Mouse (Mus musculus) heart, adult 2 months (tissue): Measurements from ENCODE around the gene C2cd5. TPM values are rescaled to one million over a fixed set of nuclear protein-coding genes. Genes with fewer than 3 reads are reported as not detected.
A peak's percentile ranks its signal among the peaks of the same experiment; 100 is the strongest.

Experiments
- DNase-seq, 2 experiments: peaks; one replicate each; pipeline ENCODE4 v3.0.0; 2021
- H3K27ac ChIP-seq: fragments of 200-600 bp; 2 replicates; pipeline ENCODE4 v1.8.1; 2022
- H3K27me3 ChIP-seq: fragments of 200-500 bp; 2 replicates; pipeline ENCODE4 v1.6.1; 2012; ENCODE audit warnings: mild to moderate bottlenecking, low read length, inconsistent platforms, mixed read lengths; ENCODE audit not compliant: control insufficient read depth, insufficient read depth
- H3K36me3 ChIP-seq: fragments of 200-500 bp; 2 replicates; pipeline ENCODE4 v1.6.1; 2012; ENCODE audit warnings: low read length, inconsistent platforms; ENCODE audit not compliant: control insufficient read depth, insufficient read depth
- H3K4me1 ChIP-seq: fragments of 200-500 bp; 2 replicates; pipeline ENCODE4 v1.6.1; 2011; ENCODE audit warnings: low read length; ENCODE audit not compliant: control insufficient read depth, insufficient read depth
- H3K4me3 ChIP-seq: fragments of 200-600 bp; 2 replicates; pipeline ENCODE4 v1.8.1; 2022
- H3K79me2 ChIP-seq: fragments of 200-500 bp; replicated peaks from 2 replicates; pipeline ENCODE4 v1.6.1; 2012; ENCODE audit warnings: mild to moderate bottlenecking, inconsistent platforms, low read length, moderate library complexity, mixed read lengths; ENCODE audit not compliant: control insufficient read depth, insufficient read depth
- H3K9ac ChIP-seq: fragments of 200-500 bp; 2 replicates; pipeline ENCODE4 v1.6.1; 2012; ENCODE audit warnings: low read depth, mild to moderate bottlenecking, control low read depth, inconsistent platforms, low read length, mixed read lengths
- CTCF ChIP-seq: fragments of 200-600 bp; IDR thresholded peaks from 2 replicates; pipeline ENCODE4 v1.8.1; 2022; ENCODE audit warnings: antibody characterized with exemption, mild to moderate bottlenecking, moderate library complexity
- EP300 ChIP-seq: fragments of 200-500 bp; IDR thresholded peaks from 2 replicates; pipeline ENCODE4 v1.6.1; 2011; ENCODE audit warnings: low read depth, low read length, control low read depth; ENCODE audit not compliant: insufficient read depth
- POLR2A ChIP-seq: fragments of 200-500 bp; IDR thresholded peaks from 2 replicates; pipeline ENCODE4 v1.6.1; 2011; ENCODE audit warnings: mild to moderate bottlenecking, low read depth, low read length, control low read depth; ENCODE audit not compliant: insufficient read depth
- WGBS: fragments of 180-500 bp; shearing (Covaris S2); methylation state at CpG from one replicate; pipeline ENCODE4 v1.1.7; 2018; 5-methylcytosine and 5-hydroxymethylcytosine counted together
- intact Hi-C: fragments of 180-260 bp; cut with DNase I; formaldehyde crosslinking; loops from one replicate; pipeline ENCODE4 v1.15.1; 2025
- polyA plus RNA-seq: library from polyadenylated mRNA; depleted of rRNA; stranded (reverse); fragments of >200 nt; gene quantifications from 2 replicates; pipeline ENCODE4 v1.2.3, GENCODE M21; 2012
- total RNA-seq, 2 experiments: library from RNA; stranded (reverse); gene quantifications; 2 replicates each; pipeline ENCODE4 v1.2.3; 2021

The C2cd5 gene
- total and polyA plus RNA-seq, 3 experiments, result 8.6 to 10.7 (median 9.9) TPM

DNA sequence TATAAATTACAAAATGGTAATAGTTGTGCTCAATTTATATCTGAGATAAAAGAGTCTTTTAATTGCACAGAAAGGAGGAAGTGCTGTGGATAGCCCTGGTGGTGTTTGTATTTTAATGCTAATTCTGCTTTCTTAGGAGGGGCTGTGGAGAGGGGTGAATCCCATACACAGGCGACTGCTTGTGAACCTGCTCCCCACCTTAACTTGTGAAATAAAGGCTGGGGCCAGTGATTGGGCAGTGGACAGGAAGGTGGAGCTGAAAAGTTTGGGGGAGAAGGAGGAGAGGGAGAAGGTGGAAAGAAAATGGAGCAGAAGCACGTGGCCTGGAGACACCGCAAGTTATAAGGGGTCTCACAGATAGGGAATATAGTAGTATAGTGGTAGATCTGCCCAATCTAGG is 103.1 kb downstream of the C2cd5 start:
- no peak for DNase-seq
- H3K79me2 ChIP-seq, result no peaks in the 10 kb centered on the region
- H3K4me1 ChIP-seq, result peaks cover 1% of the 10 kb centered on the region; the same call in 1 of the 2 replicates
- no peaks in the 10 kb centered on the region for H3K36me3 ChIP-seq
- no peaks in the 10 kb centered on the region for H3K27me3 ChIP-seq
- 87% methylated on average over 3 of the region's 3 CpGs for WGBS
- H3K4me3 ChIP-seq, result no peak overlapping the region
- no peak overlapping the region for H3K9ac ChIP-seq
- H3K27ac ChIP-seq, result no peak overlapping the region
- intact Hi-C loops, result no loop called here
- no peak for TF ChIP-seq POLR2A
- TF ChIP-seq EP300, result no peak
- TF ChIP-seq CTCF, result no peak

DNA sequence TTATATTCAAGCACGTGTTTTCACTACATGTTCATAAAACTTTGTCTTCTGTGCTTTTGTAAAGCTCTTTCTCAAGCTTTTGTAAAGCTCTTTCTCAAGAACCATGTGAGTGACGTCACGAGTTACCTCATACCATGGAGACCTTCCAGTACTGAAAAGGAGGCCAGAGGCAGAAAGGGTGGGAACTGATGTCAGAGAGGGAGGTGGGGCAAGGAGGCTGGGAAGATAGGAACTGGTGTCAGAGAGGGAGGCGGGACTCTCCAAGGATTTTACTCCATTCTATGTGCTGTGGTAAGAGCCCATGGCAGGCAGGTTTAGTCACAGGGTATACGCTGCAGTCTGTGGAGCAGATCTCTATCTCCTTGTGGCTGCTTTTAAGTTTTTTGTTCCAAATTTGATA is 104.4 kb downstream of the C2cd5 start:
- H3K36me3 ChIP-seq, result no peaks in the 10 kb centered on the region
- H3K27ac ChIP-seq, result no peak overlapping the region
- DNase-seq, result peak; percentile 34 to 35
- H3K4me1 ChIP-seq, result peaks cover 1% of the 10 kb centered on the region; the same call in 1 of the 2 replicates
- H3K79me2 ChIP-seq, result no peaks in the 10 kb centered on the region
- H3K27me3 ChIP-seq, result no peaks in the 10 kb centered on the region
- H3K4me3 ChIP-seq, result no peak overlapping the region
- TF ChIP-seq EP300 (no peak), CTCF (no peak), POLR2A (no peak)
- no peak overlapping the region for H3K9ac ChIP-seq
- intact Hi-C loops, result no loop called here
- WGBS, result 66% methylated on average over 5 of the region's 5 CpGs

DNA sequence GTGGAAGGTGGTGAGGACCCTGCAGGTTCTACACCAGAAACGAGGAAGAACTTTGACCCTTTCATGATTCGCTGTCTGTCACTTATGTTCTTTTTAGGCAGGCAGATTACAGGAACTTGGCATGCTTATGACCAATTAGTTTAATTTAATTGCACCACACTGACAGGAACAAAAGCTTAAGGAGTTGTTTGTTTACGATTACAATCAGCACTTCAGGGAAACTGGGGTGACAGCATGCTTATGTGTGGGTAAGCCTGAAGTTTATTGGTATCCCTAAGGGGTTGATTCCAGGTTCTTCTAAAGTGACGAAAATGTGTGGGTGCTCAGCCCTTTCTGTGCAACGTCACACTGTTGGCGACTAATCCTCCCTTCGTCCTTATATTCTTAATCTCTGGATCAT is 105.1 kb downstream of the C2cd5 start:
- Histone ChIP-seq H3K79me2 (no peaks in the 10 kb centered on the region), H3K27ac (no peak overlapping the region), H3K9ac (no peak overlapping the region), H3K4me1 (peaks cover 1% of the 10 kb centered on the region; the same call in 1 of the 2 replicates), H3K27me3 (no peaks in the 10 kb centered on the region), H3K4me3 (no peak overlapping the region), H3K36me3 (no peaks in the 10 kb centered on the region)
- TF ChIP-seq POLR2A (no peak), EP300 (no peak), CTCF (no peak)
- intact Hi-C loops, result no loop called here
- WGBS, result 64% methylated on average over 7 of the region's 7 CpGs
- DNase-seq, result no peak

DNA sequence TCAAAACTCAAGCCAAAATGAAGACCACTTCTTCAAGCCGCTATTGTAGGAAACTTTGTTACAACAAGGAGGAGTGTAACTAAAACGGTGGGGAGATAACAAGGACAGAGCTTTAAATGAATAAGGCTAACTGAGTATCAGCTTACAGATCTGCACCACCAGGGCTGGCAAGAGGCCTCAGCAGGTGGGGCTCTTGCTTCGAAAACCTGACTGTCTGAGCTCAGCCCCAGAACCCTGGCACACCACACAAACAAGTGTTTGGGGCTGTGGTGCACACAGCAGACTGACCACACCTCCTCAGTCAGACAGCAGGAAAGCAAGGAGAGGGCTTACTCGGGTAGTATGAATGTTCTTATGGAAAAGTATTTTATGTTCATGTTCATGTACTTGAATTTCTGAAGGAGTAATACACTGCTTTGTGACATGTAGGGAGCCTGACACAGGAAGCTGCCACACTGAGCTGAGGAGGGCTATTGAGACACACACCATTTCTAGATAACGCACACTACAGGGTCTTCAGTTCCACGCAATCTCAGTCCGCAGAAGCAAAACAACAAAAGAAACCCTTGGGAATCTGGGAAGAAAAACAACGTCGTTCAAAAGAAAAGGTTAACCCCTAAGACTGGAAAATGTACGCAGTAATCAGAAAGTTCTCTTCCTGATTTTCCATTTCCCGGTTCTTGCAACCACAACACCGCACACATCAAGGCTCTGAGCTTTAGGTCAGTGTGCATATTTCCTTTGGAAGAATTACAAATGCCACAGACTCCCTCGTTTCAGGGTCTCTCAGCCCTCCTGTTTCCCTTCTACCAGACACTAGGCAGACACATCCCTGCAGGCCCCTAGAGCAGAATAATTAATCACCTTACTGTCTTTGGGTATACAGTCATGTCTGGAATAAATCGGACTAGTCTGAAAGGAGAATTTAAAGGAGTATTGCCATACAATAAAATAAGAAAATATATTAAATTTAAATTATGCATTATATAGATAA is 105.9 kb downstream of the C2cd5 start:
- 24% methylated on average over 14 of the region's 14 CpGs for WGBS
- H3K27ac ChIP-seq, result no peak overlapping the region
- H3K9ac ChIP-seq, result no peak overlapping the region

DNA sequence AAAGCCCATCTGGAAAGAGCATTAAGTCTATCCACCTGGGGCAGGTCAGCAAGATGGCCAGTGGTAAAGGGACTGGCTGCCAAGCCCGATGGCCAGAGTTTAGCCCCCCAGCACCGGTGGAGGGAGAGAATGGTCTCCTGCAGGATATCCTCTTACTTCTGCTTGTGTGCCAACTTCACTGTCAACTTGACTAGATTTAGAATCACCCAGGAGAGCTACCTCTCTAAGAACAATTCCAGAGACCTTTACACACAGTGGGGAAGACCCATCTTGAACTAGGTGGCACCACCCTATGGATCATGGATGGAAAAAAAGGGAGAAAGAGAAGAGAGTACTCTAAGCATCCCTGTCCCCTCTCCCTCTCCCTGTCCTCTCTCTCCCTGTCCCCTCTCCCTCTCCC is 107.0 kb downstream of the C2cd5 start:
- DNase-seq, result no peak
- H3K4me3 ChIP-seq, result no peak overlapping the region
- H3K79me2 ChIP-seq, result no peaks in the 10 kb centered on the region
- peaks cover 2% of the 10 kb centered on the region for H3K4me1 ChIP-seq
- intact Hi-C loops, result no loop called here
- H3K9ac ChIP-seq, result no peak overlapping the region
- 35% methylated on average over 2 of the region's 2 CpGs for whole genome bisulfite sequencing
- TF ChIP-seq POLR2A (no peak), EP300 (no peak), CTCF (no peak)
- H3K36me3 ChIP-seq, result no peaks in the 10 kb centered on the region
- no peak overlapping the region for H3K27ac ChIP-seq
- H3K27me3 ChIP-seq, result no peaks in the 10 kb centered on the region

More for the DNA sequence above, 105.9 kb downstream of the C2cd5 start:
- Histone ChIP-seq H3K4me1 (peaks cover 2% of the 10 kb centered on the region), H3K36me3 (no peaks in the 10 kb centered on the region), H3K4me3 (no peak overlapping the region), H3K79me2 (no peaks in the 10 kb centered on the region), H3K27me3 (no peaks in the 10 kb centered on the region)
- TF ChIP-seq EP300 (no peak), POLR2A (no peak), CTCF (no peak)
- DNase-seq, result no peak
- intact Hi-C loops, result no loop called here

DNA sequence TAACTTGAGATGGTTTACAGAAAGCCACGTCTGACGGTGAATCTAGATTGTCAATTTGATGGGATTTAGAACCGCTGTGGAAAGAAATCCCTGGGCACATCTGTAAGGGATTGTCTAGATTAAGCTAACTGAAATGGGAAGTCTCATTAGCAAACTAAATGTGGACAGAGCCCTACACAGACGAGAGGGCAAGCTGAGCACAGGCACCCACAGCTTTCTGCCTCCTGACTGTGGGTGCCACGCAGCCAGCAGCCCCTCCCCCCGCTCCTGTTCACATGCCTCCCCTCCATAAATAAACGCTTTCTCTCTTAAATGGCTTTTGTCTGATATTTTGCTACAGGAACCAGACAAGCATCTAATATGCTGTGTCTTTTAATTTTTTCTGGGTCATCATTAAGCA is 107.8 kb downstream of the C2cd5 start:
- Histone ChIP-seq H3K27ac (no peak overlapping the region), H3K4me3 (no peak overlapping the region), H3K36me3 (no peaks in the 10 kb centered on the region), H3K27me3 (no peaks in the 10 kb centered on the region), H3K79me2 (no peaks in the 10 kb centered on the region), H3K4me1 (peaks cover 2% of the 10 kb centered on the region), H3K9ac (no peak overlapping the region)
- no peak for DNase-seq
- 54% methylated on average over 7 of the region's 7 CpGs for WGBS
- intact Hi-C loops, result no loop called here
- no peak for TF ChIP-seq CTCF
- TF ChIP-seq EP300, result no peak
- TF ChIP-seq POLR2A, result no peak
